Mouse (Mus musculus): ENCODE data around the gene Pfn3. TPM values are rescaled to one million over a fixed set of nuclear protein-coding genes. Genes with fewer than 3 reads are reported as not detected.

Gene Pfn3
- total RNA-seq, 1 experiment, result not detected

DNA sequence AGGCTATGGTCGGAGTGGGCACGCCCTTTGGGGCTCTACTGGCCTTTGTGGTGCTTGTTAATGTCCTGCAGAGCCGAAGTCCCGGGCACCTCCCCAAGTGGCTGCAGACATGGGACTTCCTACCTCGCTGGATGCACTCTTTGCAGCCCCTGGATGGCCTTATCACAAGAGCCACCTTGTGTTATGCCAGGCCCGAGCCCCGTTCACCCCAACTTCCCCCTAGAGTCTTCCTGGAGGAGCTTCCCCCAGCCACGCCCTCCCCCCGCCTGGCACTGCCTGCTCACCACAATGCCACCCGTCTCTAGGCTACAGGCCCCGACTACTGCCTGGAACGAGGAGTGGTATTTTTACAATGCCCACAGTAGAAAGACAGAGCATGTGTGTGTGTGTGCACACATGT is 1.7 kb downstream of the Pfn3 start:
- in situ Hi-C loops (cut with MboI; ENCODE audit: low sequenced_read_pairs in 2 of 2, unreplicated experiment in 2 of 2), result loop anchor here in 1 of 2 experiments (5.0 kb wide), 1 partner anchor 54 kb away; no protein-coding TSS in a partner anchor
- Histone ChIP-seq H3K36me3 (ENCODE audit: control insufficient read depth, insufficient read depth, low read length, poor library complexity, severe bottlenecking) (no peaks in the 10 kb centered on the region), H3K9me3 (ENCODE audit: control insufficient read depth, insufficient read depth, low read depth, low read length) (no peaks in the 10 kb centered on the region), H3K27ac (ENCODE audit: insufficient read depth, low read depth, low read length, poor library complexity, severe bottlenecking) (no peak overlapping the region), H3K9ac (ENCODE audit: insufficient read depth, low read depth, low read length, poor library complexity, severe bottlenecking) (no peak overlapping the region), H3K4me3 (ENCODE audit: insufficient read depth in 1 of 2, low read depth in 1 of 2, low read length in 2 of 2, poor library complexity in 1 of 2, severe bottlenecking in 1 of 2) (no peak overlapping the region), H3K4me1 (ENCODE audit: control insufficient read depth in 2 of 2, insufficient read depth in 2 of 2, low read length in 2 of 2, poor library complexity in 1 of 2) (peaks cover 0 to 2% of the 10 kb centered on the region in 2 experiments; a peak in 1 of 4 replicates)
- DNase-seq (ENCODE audit: low read depth, low spot score), result no peak
- no peak for TF ChIP-seq HCFC1 (IDR thresholded peaks at IDR 0.05; ENCODE audit: borderline replicate concordance, insufficient read depth, low read length)
- no peak for TF ChIP-seq ZNF384 (IDR thresholded peaks at IDR 0.05; ENCODE audit: low read depth, low read length)
- no peak for TF ChIP-seq MAFK (IDR thresholded peaks at IDR 0.05; ENCODE audit: insufficient read depth, low read depth, low read length)
- TF ChIP-seq ZC3H11A (IDR thresholded peaks at IDR 0.05; ENCODE audit: borderline replicate concordance, low read depth, low read length), result no peak
- no peak for TF ChIP-seq CHD2 (IDR thresholded peaks at IDR 0.05; ENCODE audit: low read depth, low read length)

- in situ Hi-C loops (cut with MboI; ENCODE audit: low sequenced_read_pairs in 2 of 2, unreplicated experiment in 2 of 2), result loop anchor here in 1 of 2 experiments (5.0 kb wide), 1 partner anchor 55 kb away; no protein-coding TSS in a partner anchor
These were observed 2.3 kb downstream of the Pfn3 start for GRCm38 (mm10) chr13:55412643-55413307.

DNA sequence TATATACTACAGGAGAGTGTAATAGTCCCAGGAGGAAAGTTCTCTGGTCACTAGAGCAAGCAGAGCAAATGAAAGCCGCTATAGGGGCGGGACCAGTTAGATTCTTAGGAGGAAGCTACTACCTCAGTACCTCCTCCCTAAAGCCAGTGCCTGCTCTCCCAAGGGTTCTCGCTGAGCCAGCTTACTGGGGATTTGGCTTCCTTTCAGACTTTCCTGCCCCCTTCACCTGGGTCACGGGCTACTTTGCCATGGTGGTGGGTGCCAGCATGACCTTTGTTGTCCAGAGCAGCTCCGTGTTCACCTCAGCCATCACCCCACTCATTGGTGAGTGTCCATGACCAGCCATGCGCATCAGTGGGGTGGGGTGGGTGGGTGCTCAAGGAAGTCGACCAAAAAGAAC is 3.2 kb downstream of the Pfn3 start:
- DNase-seq (ENCODE audit: low read depth, low spot score), result no peak
- Histone ChIP-seq H3K9me3 (ENCODE audit: control insufficient read depth, insufficient read depth, low read depth, low read length) (no peaks in the 10 kb centered on the region), H3K36me3 (ENCODE audit: control insufficient read depth, insufficient read depth, low read length, poor library complexity, severe bottlenecking) (no peaks in the 10 kb centered on the region), H3K4me1 (ENCODE audit: control insufficient read depth in 2 of 2, insufficient read depth in 2 of 2, low read length in 2 of 2, poor library complexity in 1 of 2) (no peaks in the 10 kb centered on the region), H3K4me3 (ENCODE audit: insufficient read depth in 1 of 2, low read depth in 1 of 2, low read length in 2 of 2, poor library complexity in 1 of 2, severe bottlenecking in 1 of 2) (no peak overlapping the region), H3K9ac (ENCODE audit: insufficient read depth, low read depth, low read length, poor library complexity, severe bottlenecking) (no peak overlapping the region), H3K27ac (ENCODE audit: insufficient read depth, low read depth, low read length, poor library complexity, severe bottlenecking) (no peak overlapping the region)
- TF ChIP-seq ZC3H11A (IDR thresholded peaks at IDR 0.05; ENCODE audit: borderline replicate concordance, low read depth, low read length) (no peak), ZNF384 (IDR thresholded peaks at IDR 0.05; ENCODE audit: low read depth, low read length) (no peak)
- in situ Hi-C loops (cut with MboI; ENCODE audit: low sequenced_read_pairs in 2 of 2, unreplicated experiment in 2 of 2), result loop anchor here in 1 of 2 experiments (5.0 kb wide), 1 partner anchor 55 kb away; no protein-coding TSS in a partner anchor

More at GRCm38 (mm10) chr13:55412643-55413307, 2.3 kb downstream of the Pfn3 start:
- Histone ChIP-seq H3K27ac (ENCODE audit: insufficient read depth, low read depth, low read length, poor library complexity, severe bottlenecking) (no peak overlapping the region), H3K36me3 (ENCODE audit: control insufficient read depth, insufficient read depth, low read length, poor library complexity, severe bottlenecking) (no peaks in the 10 kb centered on the region), H3K4me3 (ENCODE audit: insufficient read depth in 1 of 2, low read depth in 1 of 2, low read length in 2 of 2, poor library complexity in 1 of 2, severe bottlenecking in 1 of 2) (no peak overlapping the region), H3K9ac (ENCODE audit: insufficient read depth, low read depth, low read length, poor library complexity, severe bottlenecking) (no peak overlapping the region), H3K9me3 (ENCODE audit: control insufficient read depth, insufficient read depth, low read depth, low read length) (no peaks in the 10 kb centered on the region), H3K4me1 (ENCODE audit: control insufficient read depth in 2 of 2, insufficient read depth in 2 of 2, low read length in 2 of 2, poor library complexity in 1 of 2) (no peaks in the 10 kb centered on the region)
- no peak for TF ChIP-seq MAFK (IDR thresholded peaks at IDR 0.05; ENCODE audit: insufficient read depth, low read depth, low read length)
- no peak for TF ChIP-seq ZNF384 (IDR thresholded peaks at IDR 0.05; ENCODE audit: low read depth, low read length)
- TF ChIP-seq ZC3H11A (IDR thresholded peaks at IDR 0.05; ENCODE audit: borderline replicate concordance, low read depth, low read length), result no peak
- no peak for TF ChIP-seq HCFC1 (IDR thresholded peaks at IDR 0.05; ENCODE audit: borderline replicate concordance, insufficient read depth, low read length)
- no peak for TF ChIP-seq CHD2 (IDR thresholded peaks at IDR 0.05; ENCODE audit: low read depth, low read length)
- DNase-seq (ENCODE audit: low read depth, low spot score), result no peak

GRCm38 (mm10) chr13:55408546-55409120 is 6.4 kb downstream of the Pfn3 start:
- Histone ChIP-seq H3K36me3 (ENCODE audit: control insufficient read depth, insufficient read depth, low read length, poor library complexity, severe bottlenecking) (no peaks in the 10 kb centered on the region), H3K4me1 (ENCODE audit: control insufficient read depth in 2 of 2, insufficient read depth in 2 of 2, low read length in 2 of 2, poor library complexity in 1 of 2) (no peaks in the 10 kb centered on the region), H3K27ac (ENCODE audit: insufficient read depth, low read depth, low read length, poor library complexity, severe bottlenecking) (no peak overlapping the region), H3K9ac (ENCODE audit: insufficient read depth, low read depth, low read length, poor library complexity, severe bottlenecking) (no peak overlapping the region), H3K4me3 (ENCODE audit: insufficient read depth in 1 of 2, low read depth in 1 of 2, low read length in 2 of 2, poor library complexity in 1 of 2, severe bottlenecking in 1 of 2) (no peak overlapping the region), H3K9me3 (ENCODE audit: control insufficient read depth, insufficient read depth, low read depth, low read length) (no peaks in the 10 kb centered on the region)
- TF ChIP-seq ZNF384 (IDR thresholded peaks at IDR 0.05; ENCODE audit: low read depth, low read length) (no peak), CHD2 (IDR thresholded peaks at IDR 0.05; ENCODE audit: low read depth, low read length) (no peak), HCFC1 (IDR thresholded peaks at IDR 0.05; ENCODE audit: borderline replicate concordance, insufficient read depth, low read length) (no peak), ZC3H11A (IDR thresholded peaks at IDR 0.05; ENCODE audit: borderline replicate concordance, low read depth, low read length) (no peak), MAFK (IDR thresholded peaks at IDR 0.05; ENCODE audit: insufficient read depth, low read depth, low read length) (no peak)
- DNase-seq (ENCODE audit: low read depth, low spot score), result no peak
- in situ Hi-C loops (cut with MboI; ENCODE audit: low sequenced_read_pairs in 2 of 2, unreplicated experiment in 2 of 2), result no loop called here

All from ES-E14 (cell line).